Mouse (Mus musculus): ENCODE measurements around the gene Nudt1.
"Not testable (repeated sequence)": the region's sequence is repeated elsewhere in the genome, so short reads cannot be mapped to it uniquely, and the experiment has no call there.

Nudt1 gene

GRCm38 (mm10) chr5:140342880-140343279 is 21.4 kb downstream of the Nudt1 start:
- peak; percentile 7 for DNase-seq (ENCODE audit: low read depth, low spot score)

- no peak for DNase-seq (ENCODE audit: low read depth, low spot score)
Measured at GRCm38 (mm10) chr5:140345244-140345643, 23.8 kb downstream of the Nudt1 start.

GRCm38 (mm10) chr5:140346050-140346449 is 24.6 kb downstream of the Nudt1 start:
- DNase-seq (ENCODE audit: low read depth, low spot score) = no peak

GRCm38 (mm10) chr5:140349882-140350281 is 28.4 kb downstream of the Nudt1 start:
- no peak for DNase-seq (ENCODE audit: low read depth, low spot score)

GRCm38 (mm10) chr5:140350731-140351497 is 29.5 kb downstream of the Nudt1 start:
- no peak for DNase-seq (ENCODE audit: low read depth, low spot score)

- no peak for DNase-seq (ENCODE audit: low read depth, low spot score)
Measured at GRCm38 (mm10) chr5:140352352-140352751, 30.9 kb downstream of the Nudt1 start.

GRCm38 (mm10) chr5:140355934-140356333 is 34.5 kb downstream of the Nudt1 start:
- DNase-seq (ENCODE audit: low read depth, low spot score) = no peak

- no peak for DNase-seq (ENCODE audit: low read depth, low spot score)
Measured at GRCm38 (mm10) chr5:140357466-140357865, 36.0 kb downstream of the Nudt1 start.

- DNase-seq (ENCODE audit: low read depth, low spot score) = no peak
Measured at GRCm38 (mm10) chr5:140359930-140360674, 38.6 kb downstream of the Nudt1 start.

GRCm38 (mm10) chr5:140364415-140364814 is 43.0 kb downstream of the Nudt1 start:
- no peak for DNase-seq (ENCODE audit: low read depth, low spot score)

GRCm38 (mm10) chr5:140368126-140368525 is 46.7 kb downstream of the Nudt1 start:
- not testable (repeated sequence) for DNase-seq (ENCODE audit: low read depth, low spot score)

- no peak for DNase-seq (ENCODE audit: low read depth, low spot score)
Measured at GRCm38 (mm10) chr5:140368926-140369325, 47.5 kb downstream of the Nudt1 start.

- no peak for DNase-seq (ENCODE audit: low read depth, low spot score)
Measured at GRCm38 (mm10) chr5:140369466-140369865, 48.0 kb downstream of the Nudt1 start.

GRCm38 (mm10) chr5:140370446-140371254 is 49.2 kb downstream of the Nudt1 start:
- no peak for DNase-seq (ENCODE audit: low read depth, low spot score)

- peak; percentile 75 for DNase-seq (ENCODE audit: low read depth, low spot score)
Measured at GRCm38 (mm10) chr5:140371671-140372070, 50.2 kb downstream of the Nudt1 start.

- DNase-seq (ENCODE audit: low read depth, low spot score) = no peak
Measured at GRCm38 (mm10) chr5:140373711-140374110, 52.3 kb downstream of the Nudt1 start.

GRCm38 (mm10) chr5:140374226-140374625 is 52.8 kb downstream of the Nudt1 start:
- peak; percentile 68 for DNase-seq (ENCODE audit: low read depth, low spot score)

GRCm38 (mm10) chr5:140375249-140375829 is 53.9 kb downstream of the Nudt1 start:
- DNase-seq (ENCODE audit: low read depth, low spot score) = no peak

GRCm38 (mm10) chr5:140378121-140378853 is 56.8 kb downstream of the Nudt1 start:
- DNase-seq (ENCODE audit: low read depth, low spot score) = no peak

- no peak for DNase-seq (ENCODE audit: low read depth, low spot score)
Measured at GRCm38 (mm10) chr5:140379299-140379698, 57.8 kb downstream of the Nudt1 start.

- DNase-seq (ENCODE audit: low read depth, low spot score) = peak; percentile 29
Measured at GRCm38 (mm10) chr5:140381156-140381555, 59.7 kb downstream of the Nudt1 start.
